Mouse (Mus musculus): ENCODE measurements around the gene Col24a1. TPM values are rescaled to one million over a fixed set of nuclear protein-coding genes. Genes with fewer than 3 reads are reported as not detected.
"Not testable (repeated sequence)": the region's sequence is repeated elsewhere in the genome, so short reads cannot be mapped to it uniquely, and the experiment has no call there.

The Col24a1 gene
- total RNA-seq, 2 experiments from 2014 or later: 1.1 to 1.9 TPM

- DNase-seq (ENCODE audit: low spot score in 2 of 2): not testable (repeated sequence)
Observed at GRCm38 (mm10) chr3:145443167-145443566, 150.9 kb downstream of the Col24a1 start.

- no peak for DNase-seq (ENCODE audit: low spot score in 2 of 2)
Observed at GRCm38 (mm10) chr3:145457039-145457438, 164.8 kb downstream of the Col24a1 start.

GRCm38 (mm10) chr3:145462351-145462750 is 170.1 kb downstream of the Col24a1 start:
- no peak for DNase-seq (ENCODE audit: low spot score in 2 of 2)

- DNase-seq (ENCODE audit: low spot score in 2 of 2): no peak
Observed at GRCm38 (mm10) chr3:145463731-145464130, 171.5 kb downstream of the Col24a1 start.

- DNase-seq (ENCODE audit: low spot score in 2 of 2): no peak
Observed at GRCm38 (mm10) chr3:145471094-145471493, 178.8 kb downstream of the Col24a1 start.

GRCm38 (mm10) chr3:145474163-145474562 is 181.9 kb downstream of the Col24a1 start:
- DNase-seq (ENCODE audit: low spot score in 2 of 2): no peak

GRCm38 (mm10) chr3:145476634-145477033 is 184.4 kb downstream of the Col24a1 start:
- no peak for DNase-seq (ENCODE audit: low spot score in 2 of 2)

GRCm38 (mm10) chr3:145477074-145477473 is 184.8 kb downstream of the Col24a1 start:
- DNase-seq (ENCODE audit: low spot score in 2 of 2): no peak

GRCm38 (mm10) chr3:145478446-145478845 is 186.2 kb downstream of the Col24a1 start:
- DNase-seq (ENCODE audit: low spot score in 2 of 2): no peak

- DNase-seq (ENCODE audit: low spot score in 2 of 2): no peak
Observed at GRCm38 (mm10) chr3:145490279-145490678, 198.0 kb downstream of the Col24a1 start.

GRCm38 (mm10) chr3:145491326-145491725 is 199.1 kb downstream of the Col24a1 start:
- no peak for DNase-seq (ENCODE audit: low spot score in 2 of 2)

- no peak for DNase-seq (ENCODE audit: low spot score in 2 of 2)
Observed at GRCm38 (mm10) chr3:145498127-145498526, 205.9 kb downstream of the Col24a1 start.

- no peak for DNase-seq (ENCODE audit: low spot score in 2 of 2)
Observed at GRCm38 (mm10) chr3:145498893-145499292, 206.6 kb downstream of the Col24a1 start.

GRCm38 (mm10) chr3:145504830-145505229 is 212.6 kb downstream of the Col24a1 start:
- DNase-seq (ENCODE audit: low spot score in 2 of 2): no peak

- DNase-seq (ENCODE audit: low spot score in 2 of 2): no peak
Observed at GRCm38 (mm10) chr3:145508550-145508949, 216.3 kb downstream of the Col24a1 start.

- no peak for DNase-seq (ENCODE audit: low spot score in 2 of 2)
Observed at GRCm38 (mm10) chr3:145514197-145514596, 221.9 kb downstream of the Col24a1 start.

- DNase-seq (ENCODE audit: low spot score in 2 of 2): no peak
Observed at GRCm38 (mm10) chr3:145521528-145522080, 229.3 kb downstream of the Col24a1 start.

GRCm38 (mm10) chr3:145522311-145522710 is 230.0 kb downstream of the Col24a1 start:
- DNase-seq (ENCODE audit: low spot score in 2 of 2): no peak

GRCm38 (mm10) chr3:145525266-145525665 is 233.0 kb downstream of the Col24a1 start:
- no peak for DNase-seq (ENCODE audit: low spot score in 2 of 2)

- DNase-seq (ENCODE audit: low spot score in 2 of 2): no peak
Observed at GRCm38 (mm10) chr3:145537870-145538269, 245.6 kb downstream of the Col24a1 start.

- no peak for DNase-seq (ENCODE audit: low spot score in 2 of 2)
Observed at GRCm38 (mm10) chr3:145548441-145549415, 256.5 kb downstream of the Col24a1 start.

- DNase-seq (ENCODE audit: low spot score in 2 of 2): no peak
Observed at GRCm38 (mm10) chr3:145550216-145550615, 257.9 kb downstream of the Col24a1 start.
